Mouse (Mus musculus) macrophage (primary cell): ENCODE data around the gene Cnnm2. TPM values are rescaled to one million over a fixed set of nuclear protein-coding genes. Genes with fewer than 3 reads are reported as not detected.
"Not testable (repeated sequence)": the region's sequence is repeated elsewhere in the genome, so short reads cannot be mapped to it uniquely, and the experiment has no call there.

Experiments
- H3K27ac ChIP-seq: fragments of 350-480 bp; formaldehyde crosslinking; 2 replicates; pipeline ENCODE4 v1.9.0; 2021
- H3K36me3 ChIP-seq: fragments of 350-480 bp; formaldehyde crosslinking; 2 replicates; pipeline ENCODE4 v1.9.0; 2021; ENCODE audit errors: inconsistent target
- H3K4me3 ChIP-seq: fragments of 350-480 bp; formaldehyde crosslinking; 2 replicates; pipeline ENCODE4 v1.9.0; 2021; ENCODE audit errors: inconsistent target
- H3K79me2 ChIP-seq: fragments of 350-480 bp; formaldehyde crosslinking; 2 replicates; pipeline ENCODE4 v1.9.0; 2021; ENCODE audit errors: inconsistent target
- WGBS: methylation state at CpG from one replicate; pipeline ENCODE4 v1.1.7; 2026; ENCODE audit warnings: inconsistent platforms; ENCODE audit not compliant: missing documents; 5-methylcytosine and 5-hydroxymethylcytosine counted together
- polyA plus RNA-seq: library from polyadenylated mRNA; stranded (reverse); fragments of 250-400 nt; gene quantifications from 3 replicates; pipeline ENCODE4 v1.2.4, GENCODE M21; 2018; ENCODE audit warnings: inconsistent platforms

The Cnnm2 gene
- polyA plus RNA-seq, 1 experiment from 2014 or later = 11.9 TPM

- Histone ChIP-seq H3K79me2 (peaks cover 29% of the 10 kb centered on the region; the same call in 1 of the 2 replicates), H3K4me3 (no peak overlapping the region), H3K36me3 (no peaks in the 10 kb centered on the region), H3K27ac (no peak overlapping the region)
- 97% methylated on average over 9 of the region's 12 CpGs for WGBS
Measured at GRCm38 (mm10) chr19:46763932-46764762, 2.8 kb downstream of the Cnnm2 start.

GRCm38 (mm10) chr19:46764763-46765117, 3.3 kb downstream of the Cnnm2 start:
- H3K27ac ChIP-seq = no peak overlapping the region
- 96% methylated on average over 9 of the region's 9 CpGs for WGBS
- H3K4me3 ChIP-seq = no peak overlapping the region
- no peaks in the 10 kb centered on the region for H3K36me3 ChIP-seq
- H3K79me2 ChIP-seq = peaks cover 33% of the 10 kb centered on the region; the same call in 1 of the 2 replicates

GRCm38 (mm10) chr19:46766125-46766524, 4.7 kb downstream of the Cnnm2 start:
- 95% methylated on average over 5 of the region's 5 CpGs for WGBS
- H3K79me2 ChIP-seq = peaks cover 34% of the 10 kb centered on the region; the same call in 1 of the 2 replicates
- no peaks in the 10 kb centered on the region for H3K36me3 ChIP-seq
- H3K27ac ChIP-seq = no peak overlapping the region
- H3K4me3 ChIP-seq = no peak overlapping the region

- Histone ChIP-seq H3K4me3 (no peak overlapping the region), H3K27ac (no peak overlapping the region), H3K79me2 (peaks cover 26% of the 10 kb centered on the region; the same call in 1 of the 2 replicates), H3K36me3 (no peaks in the 10 kb centered on the region)
- 88% methylated on average over 11 of the region's 11 CpGs for WGBS
Measured at GRCm38 (mm10) chr19:46769759-46770158, 8.4 kb downstream of the Cnnm2 start.

GRCm38 (mm10) chr19:46771801-46772200, 10.4 kb downstream of the Cnnm2 start:
- Histone ChIP-seq H3K4me3 (no peak overlapping the region), H3K79me2 (peaks cover 13% of the 10 kb centered on the region; the same call in 1 of the 2 replicates), H3K27ac (no peak overlapping the region), H3K36me3 (no peaks in the 10 kb centered on the region)
- 92% methylated on average over 6 of the region's 6 CpGs for WGBS

- H3K36me3 ChIP-seq = no peaks in the 10 kb centered on the region
- H3K4me3 ChIP-seq = no peak overlapping the region
- H3K79me2 ChIP-seq = no peaks in the 10 kb centered on the region
- WGBS = 98% methylated on average over 5 of the region's 5 CpGs
- no peak overlapping the region for H3K27ac ChIP-seq
Measured at GRCm38 (mm10) chr19:46776391-46776790, 15.0 kb downstream of the Cnnm2 start.

GRCm38 (mm10) chr19:46776850-46777249, 15.5 kb downstream of the Cnnm2 start:
- Histone ChIP-seq H3K36me3 (no peaks in the 10 kb centered on the region), H3K4me3 (no peak overlapping the region), H3K27ac (no peak overlapping the region), H3K79me2 (no peaks in the 10 kb centered on the region)
- 100% methylated on average over 3 of the region's 3 CpGs for WGBS

GRCm38 (mm10) chr19:46777928-46778680, 16.7 kb downstream of the Cnnm2 start:
- no peak overlapping the region for H3K27ac ChIP-seq
- WGBS = 85% methylated on average over 12 of the region's 12 CpGs
- H3K36me3 ChIP-seq = no peaks in the 10 kb centered on the region

GRCm38 (mm10) chr19:46779130-46779529, 17.7 kb downstream of the Cnnm2 start:
- not testable (repeated sequence) for H3K36me3 ChIP-seq, H3K79me2 ChIP-seq, H3K27ac ChIP-seq, H3K4me3 ChIP-seq
- 100% methylated on average over 1 of the region's 1 CpGs for WGBS

More at GRCm38 (mm10) chr19:46777928-46778680, 16.7 kb downstream of the Cnnm2 start:
- H3K4me3 ChIP-seq = no peak overlapping the region
- H3K79me2 ChIP-seq = no peaks in the 10 kb centered on the region

GRCm38 (mm10) chr19:46784038-46784437, 22.6 kb downstream of the Cnnm2 start:
- Histone ChIP-seq H3K4me3 (no peak overlapping the region), H3K79me2 (no peaks in the 10 kb centered on the region), H3K36me3 (no peaks in the 10 kb centered on the region), H3K27ac (no peak overlapping the region)
- 93% methylated on average over 5 of the region's 5 CpGs for WGBS

GRCm38 (mm10) chr19:46784502-46784901, 23.1 kb downstream of the Cnnm2 start:
- Histone ChIP-seq H3K4me3 (no peak overlapping the region), H3K27ac (no peak overlapping the region)

GRCm38 (mm10) chr19:46785633-46786032, 24.2 kb downstream of the Cnnm2 start:
- 88% methylated on average over 4 of the region's 4 CpGs for WGBS

More at GRCm38 (mm10) chr19:46784502-46784901, 23.1 kb downstream of the Cnnm2 start:
- no peaks in the 10 kb centered on the region for H3K36me3 ChIP-seq
- WGBS = 70% methylated on average over 6 of the region's 6 CpGs
- H3K79me2 ChIP-seq = no peaks in the 10 kb centered on the region

GRCm38 (mm10) chr19:46789782-46790181, 28.4 kb downstream of the Cnnm2 start:
- H3K79me2 ChIP-seq = no peaks in the 10 kb centered on the region
- 100% methylated on average over 1 of the region's 1 CpGs for WGBS

More at GRCm38 (mm10) chr19:46785633-46786032, 24.2 kb downstream of the Cnnm2 start:
- no peak overlapping the region for H3K4me3 ChIP-seq
- no peaks in the 10 kb centered on the region for H3K79me2 ChIP-seq
- no peaks in the 10 kb centered on the region for H3K36me3 ChIP-seq
- H3K27ac ChIP-seq = no peak overlapping the region

GRCm38 (mm10) chr19:46791360-46791759, 30.0 kb downstream of the Cnnm2 start:
- Histone ChIP-seq H3K27ac (no peak overlapping the region), H3K4me3 (no peak overlapping the region), H3K36me3 (no peaks in the 10 kb centered on the region), H3K79me2 (no peaks in the 10 kb centered on the region)
- 44% methylated on average over 7 of the region's 7 CpGs for WGBS

More at GRCm38 (mm10) chr19:46789782-46790181, 28.4 kb downstream of the Cnnm2 start:
- no peak overlapping the region for H3K4me3 ChIP-seq
- H3K36me3 ChIP-seq = no peaks in the 10 kb centered on the region
- H3K27ac ChIP-seq = no peak overlapping the region

GRCm38 (mm10) chr19:46791921-46792320, 30.5 kb downstream of the Cnnm2 start:
- WGBS = 61% methylated on average over 8 of the region's 8 CpGs
- Histone ChIP-seq H3K4me3 (no peak overlapping the region), H3K36me3 (no peaks in the 10 kb centered on the region), H3K27ac (no peak overlapping the region), H3K79me2 (no peaks in the 10 kb centered on the region)
